11 mouse cellular contexts compared by ENCODE assay signal in the genomic region with DNA sequence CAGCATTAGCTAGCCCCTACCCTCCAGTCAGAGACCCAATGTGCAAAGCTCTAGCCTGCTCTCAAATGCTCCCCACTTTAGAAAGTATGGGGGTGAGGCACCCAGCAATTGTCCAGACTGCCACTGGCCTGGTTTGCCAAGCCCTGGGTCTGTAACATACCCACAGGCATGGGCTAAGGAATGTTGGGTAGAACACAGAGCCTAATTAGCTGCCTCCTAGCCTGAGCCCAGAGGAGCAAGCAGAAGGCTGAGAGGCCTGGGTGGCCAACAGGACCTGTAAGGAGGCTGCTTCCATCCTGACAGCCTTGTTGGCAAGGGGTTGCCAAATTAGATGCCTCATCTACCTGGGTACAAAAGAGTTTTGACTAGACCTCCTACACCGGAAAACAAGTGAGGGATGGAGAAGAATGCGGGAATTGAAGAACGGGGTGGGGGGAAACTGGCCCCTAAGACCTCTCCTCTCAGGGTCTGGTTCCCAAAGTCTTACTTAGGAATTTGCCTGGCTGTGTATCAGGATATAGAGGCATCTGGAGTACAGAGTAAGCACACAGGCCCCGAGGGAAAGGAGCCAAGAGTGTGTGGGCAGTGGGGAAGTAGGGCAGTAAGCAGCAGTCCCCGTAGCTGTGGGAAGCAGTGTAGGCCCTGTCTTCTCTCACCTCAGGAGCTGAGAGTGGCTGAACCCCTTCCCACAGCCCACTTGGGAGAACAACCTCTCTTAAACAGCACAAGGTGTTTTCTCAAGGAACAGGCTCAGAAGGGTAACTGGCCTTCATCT. TPM values are rescaled to one million over a fixed set of nuclear protein-coding genes. Genes with fewer than 3 reads are reported as not detected.
A peak's percentile ranks its signal among the peaks of the same experiment; 100 is the strongest.
DNase-seq lines count a peak whose midpoint lies in the region; ATAC-seq lines count a peak whose summit lies in the region.
"Had no signal": no experiment of that assay in that cellular context is flagged by ENCODE, and none has a peak within 500 bp of the region (broad histone marks: within the 10 kb centered on the region; RNA-seq: fewer than 3 reads in every experiment).

No protein-coding gene starts in this region.

- H3K36me3 ChIP-seq in heart, embryonic 16.5 days (ENCODE audit: control insufficient read depth, insufficient read depth), result no peaks in the 10 kb centered on the region; the same call in 1 of the 2 replicates
- no peaks in the 10 kb centered on the region; the same call in 1 of the 2 replicates for H3K36me3 ChIP-seq in hindbrain, embryonic 16.5 days (ENCODE audit: control insufficient read depth, insufficient read depth, low read length)
- H3K36me3 ChIP-seq in neural tube, embryonic 15.5 days, result peaks cover 18% of the 10 kb centered on the region
- H3K36me3 ChIP-seq in kidney, embryonic 14.5 days (ENCODE audit: control insufficient read depth, insufficient read depth, low read length), result peaks cover 15% of the 10 kb centered on the region; the same call in 1 of the 2 replicates

- 66% methylated on average over 5 of the region's 5 CpGs for WGBS in heart, embryonic 16.5 days
- WGBS in hindbrain, embryonic 16.5 days, result 40% methylated on average over 5 of the region's 5 CpGs
- WGBS in neural tube, embryonic 15.5 days, result 57% methylated on average over 5 of the region's 5 CpGs
- 75% methylated on average over 5 of the region's 5 CpGs for WGBS in kidney, embryonic 14.5 days

- no peak overlapping the region for H3K4me3 ChIP-seq in heart, embryonic 16.5 days (ENCODE audit: low read length)
- H3K4me3 ChIP-seq in hindbrain, embryonic 16.5 days (ENCODE audit: low read length), result no peak overlapping the region
- H3K4me3 ChIP-seq in neural tube, embryonic 15.5 days (replicated peaks), result no peak overlapping the region
- H3K4me3 ChIP-seq in kidney, embryonic 14.5 days (ENCODE audit: low read length), result no peak overlapping the region

- H3K27ac ChIP-seq in heart, embryonic 16.5 days (ENCODE audit: low read length), result 0 out of 2 replicates have a peak overlapping the region, but pooled peaks have one; percentile 3
- H3K27ac ChIP-seq in hindbrain, embryonic 16.5 days (ENCODE audit: low read depth, low read length), result peak overlapping the region; percentile 87
- peak overlapping the region; percentile 87 for H3K27ac ChIP-seq in neural tube, embryonic 15.5 days (replicated peaks)
- no peak overlapping the region for H3K27ac ChIP-seq in kidney, embryonic 14.5 days (ENCODE audit: low read depth, low read length)
- H3K27ac ChIP-seq: liver, embryonic 14.5 days had no signal

- H3K9ac ChIP-seq in heart, embryonic 16.5 days (ENCODE audit: low read length), result no peak overlapping the region
- H3K9ac ChIP-seq in hindbrain, embryonic 16.5 days (ENCODE audit: low read depth, low read length), result no peak overlapping the region
- H3K9ac ChIP-seq in neural tube, embryonic 15.5 days (replicated peaks), result 0 out of 2 replicates have a peak overlapping the region, but pooled peaks have one; percentile 10
- H3K9ac ChIP-seq in kidney, embryonic 14.5 days (ENCODE audit: low read depth, low read length), result no peak overlapping the region
- H3K9ac ChIP-seq: liver, embryonic 14.5 days had no signal

- no peak for ATAC-seq in heart, embryonic 16.5 days (replicated peaks; ENCODE audit: extremely low read depth, insufficient read depth, low FRiP score)
- ATAC-seq in hindbrain, embryonic 16.5 days, result no peak
- no peak for ATAC-seq in neural tube, embryonic 15.5 days (ENCODE audit: low FRiP score)
- no peak for ATAC-seq in megakaryocyte progenitor cell, adult 5-6 weeks (replicated peaks; ENCODE audit: poor library complexity)
- no peak for ATAC-seq in kidney, embryonic 14.5 days (ENCODE audit: low FRiP score, low TSS enrichment)

- H3K4me2 ChIP-seq in heart, embryonic 16.5 days (ENCODE audit: low read depth, low read length), result no peak overlapping the region
- no peak overlapping the region for H3K4me2 ChIP-seq in hindbrain, embryonic 16.5 days (ENCODE audit: low read length)
- 0 out of 2 replicates have a peak overlapping the region, but pooled peaks have one; percentile 2 for H3K4me2 ChIP-seq in neural tube, embryonic 15.5 days
- no peak overlapping the region for H3K4me2 ChIP-seq in kidney, embryonic 14.5 days (replicated peaks; ENCODE audit: low read depth, low read length)

- intact Hi-C loops in heart, postnatal 14 days (cut with DNase I), result no loop called here

- H3K9me3 ChIP-seq in heart, embryonic 16.5 days (replicated peaks; ENCODE audit: control insufficient read depth, low read length), result no peaks in the 10 kb centered on the region
- H3K9me3 ChIP-seq in hindbrain, embryonic 16.5 days (ENCODE audit: control insufficient read depth, low read length), result no peaks in the 10 kb centered on the region
- H3K9me3 ChIP-seq in neural tube, embryonic 15.5 days (replicated peaks), result no peaks in the 10 kb centered on the region
- no peaks in the 10 kb centered on the region for H3K9me3 ChIP-seq in kidney, embryonic 14.5 days (ENCODE audit: control insufficient read depth, low read length)

- peaks cover 6% of the 10 kb centered on the region; the same call in 1 of the 2 replicates for H3K27me3 ChIP-seq in heart, embryonic 16.5 days (ENCODE audit: control insufficient read depth, insufficient read depth, low read length)
- H3K27me3 ChIP-seq in hindbrain, embryonic 16.5 days (replicated peaks; ENCODE audit: control insufficient read depth, insufficient read depth, low read length), result no peaks in the 10 kb centered on the region
- H3K27me3 ChIP-seq in neural tube, embryonic 15.5 days (replicated peaks), result no peaks in the 10 kb centered on the region
- H3K27me3 ChIP-seq in kidney, embryonic 14.5 days (ENCODE audit: control insufficient read depth, insufficient read depth, low read length), result no peaks in the 10 kb centered on the region

- DNase-seq in heart, postnatal 14 days, result no peak
- peak; percentile 20 to 31 for DNase-seq in cerebellum, postnatal 36 days
- DNase-seq in ovary, adult 18-20 months (ENCODE audit: low spot score), result no peak
- DNase-seq: thymus, adult 18-20 months had no signal

- H3K4me1 ChIP-seq in heart, embryonic 16.5 days (ENCODE audit: control insufficient read depth, insufficient read depth, low read length), result peaks cover 17% of the 10 kb centered on the region
- H3K4me1 ChIP-seq in hindbrain, embryonic 16.5 days (ENCODE audit: control insufficient read depth, insufficient read depth, low read depth, low read length), result peaks cover 50% of the 10 kb centered on the region
- H3K4me1 ChIP-seq in neural tube, embryonic 15.5 days, result peaks cover 60% of the 10 kb centered on the region
- H3K4me1 ChIP-seq in kidney, embryonic 14.5 days (ENCODE audit: control insufficient read depth, insufficient read depth, low read length), result peaks cover 19% of the 10 kb centered on the region

RNA-seq across cellular contexts. Expression of gene Shf, which starts 17.6 kb away (rescaled TPM):
- 2.0 TPM in 2 replicates for polyA plus RNA-seq in heart, embryonic 16.5 days (2015; fragmentation: Nextera tagmentation; extraction: Ambion mirVana)
- 1 to 10 TPM; 4.9 to 6.2 TPM for total RNA-seq in heart, postnatal 14 days (2021)
- 11.7 and 11.8 TPM in 2 replicates for polyA plus RNA-seq in hindbrain, embryonic 16.5 days (2015; fragmentation: Nextera tagmentation; extraction: Ambion mirVana)
- polyA plus RNA-seq in neural tube, embryonic 15.5 days (2015; fragmentation: Nextera tagmentation; extraction: Ambion mirVana), result 11.2 and 12.0 TPM in 2 replicates
- total RNA-seq in megakaryocyte progenitor cell, adult 5-6 weeks (2015), result 2.2 and 3.7 TPM in 2 replicates
- total RNA-seq in megakaryocyte progenitor cell, adult 5-6 weeks (2017), result 2.1 and 2.4 TPM in 2 replicates
- 3.5 and 5.5 TPM in 2 replicates for polyA plus RNA-seq in kidney, embryonic 14.5 days (2014; fragmentation: Nextera tagmentation; extraction: Ambion mirVana)

RNA-seq across cellular contexts. Expression of gene Duox1, which starts 35.9 kb away (rescaled TPM):
- 0.05 and 0.12 TPM in 2 replicates for polyA plus RNA-seq in heart, embryonic 16.5 days (2015; fragmentation: Nextera tagmentation; extraction: Ambion mirVana)
- under 1 TPM; 0.24 to 0.37 TPM for total RNA-seq in heart, postnatal 14 days (2021)
- 0.09 and 0.15 TPM in 2 replicates for polyA plus RNA-seq in hindbrain, embryonic 16.5 days (2015; fragmentation: Nextera tagmentation; extraction: Ambion mirVana)
- 0.10 and 0.27 TPM in 2 replicates for polyA plus RNA-seq in neural tube, embryonic 15.5 days (2015; fragmentation: Nextera tagmentation; extraction: Ambion mirVana)
- total RNA-seq in megakaryocyte progenitor cell, adult 5-6 weeks (2015), result not detected in 2 replicates
- not detected in 2 replicates for total RNA-seq in megakaryocyte progenitor cell, adult 5-6 weeks (2017)
- polyA plus RNA-seq in kidney, embryonic 14.5 days (2014; fragmentation: Nextera tagmentation; extraction: Ambion mirVana), result not detected in 2 replicates
- total RNA-seq: CH12.LX had no signal
- polyA plus RNA-seq: liver, embryonic 14.5 days had no signal

RNA-seq across cellular contexts. Expression of gene Duoxa1, which starts 37.8 kb away (rescaled TPM):
- 0.54 and 0.97 TPM in 2 replicates for polyA plus RNA-seq in heart, embryonic 16.5 days (2015; fragmentation: Nextera tagmentation; extraction: Ambion mirVana)
- under 1 TPM; 0.19 to 0.56 TPM for total RNA-seq in heart, postnatal 14 days (2021)
- polyA plus RNA-seq in hindbrain, embryonic 16.5 days (2015; fragmentation: Nextera tagmentation; extraction: Ambion mirVana), result 0.26 and 0.27 TPM in 2 replicates
- 0.17 and 1.2 TPM in 2 replicates for polyA plus RNA-seq in neural tube, embryonic 15.5 days (2015; fragmentation: Nextera tagmentation; extraction: Ambion mirVana)
- total RNA-seq in megakaryocyte progenitor cell, adult 5-6 weeks (2015), result not detected in 2 replicates
- not detected in 2 replicates for total RNA-seq in megakaryocyte progenitor cell, adult 5-6 weeks (2017)
- polyA plus RNA-seq in kidney, embryonic 14.5 days (2014; fragmentation: Nextera tagmentation; extraction: Ambion mirVana), result not detected in 2 replicates
- total RNA-seq: CH12.LX had no signal
- polyA plus RNA-seq: liver, embryonic 14.5 days had no signal

RNA-seq across cellular contexts. Expression of gene Duoxa2, which starts 52.6 kb away (rescaled TPM):
- polyA plus RNA-seq in heart, embryonic 16.5 days (2015; fragmentation: Nextera tagmentation; extraction: Ambion mirVana), result not detected in 2 replicates
- under 1 TPM; 0.17 TPM for total RNA-seq in heart, postnatal 14 days (2021)
- 0.19 and 0.36 TPM in 2 replicates for polyA plus RNA-seq in hindbrain, embryonic 16.5 days (2015; fragmentation: Nextera tagmentation; extraction: Ambion mirVana)
- 0.52 and 0.56 TPM in 2 replicates for polyA plus RNA-seq in neural tube, embryonic 15.5 days (2015; fragmentation: Nextera tagmentation; extraction: Ambion mirVana)
- total RNA-seq in megakaryocyte progenitor cell, adult 5-6 weeks (2015), result not detected in 2 replicates
- not detected in 2 replicates for total RNA-seq in megakaryocyte progenitor cell, adult 5-6 weeks (2017)
- 0.22 TPM in 1 of 2 replicates, not detected in the other for polyA plus RNA-seq in kidney, embryonic 14.5 days (2014; fragmentation: Nextera tagmentation; extraction: Ambion mirVana)
- total RNA-seq: CH12.LX had no signal
- polyA plus RNA-seq: liver, embryonic 14.5 days had no signal

RNA-seq across cellular contexts. Expression of gene Duox2, which starts 53.1 kb away (rescaled TPM):
- polyA plus RNA-seq in heart, embryonic 16.5 days (2015; fragmentation: Nextera tagmentation; extraction: Ambion mirVana), result 0.05 and 0.11 TPM in 2 replicates
- under 1 TPM; 0.41 to 0.57 TPM for total RNA-seq in heart, postnatal 14 days (2021)
- polyA plus RNA-seq in hindbrain, embryonic 16.5 days (2015; fragmentation: Nextera tagmentation; extraction: Ambion mirVana), result 0.03 TPM in 1 of 2 replicates, not detected in the other
- polyA plus RNA-seq in neural tube, embryonic 15.5 days (2015; fragmentation: Nextera tagmentation; extraction: Ambion mirVana), result 0.03 and 0.12 TPM in 2 replicates
- total RNA-seq in megakaryocyte progenitor cell, adult 5-6 weeks (2015), result not detected in 2 replicates
- not detected in 2 replicates for total RNA-seq in megakaryocyte progenitor cell, adult 5-6 weeks (2017)
- 0.05 TPM in 1 of 2 replicates, not detected in the other for polyA plus RNA-seq in kidney, embryonic 14.5 days (2014; fragmentation: Nextera tagmentation; extraction: Ambion mirVana)
- total RNA-seq: CH12.LX had no signal
- polyA plus RNA-seq: liver, embryonic 14.5 days had no signal

Comparison
In these comparisons a context has a peak if more than half of its experiments do, and no peak if none do; other contexts are left out.
1. DNase-seq: peak in cerebellum, postnatal 36 days (2 of 2); none in heart, postnatal 14 days (0 of 2) and ovary, adult 18-20 months (single experiment).